Mouse (Mus musculus) kidney, adult 2 months (tissue): Measurements from ENCODE around the gene Mylk.

Experiments
- CTCF ChIP-seq: fragments of 200-500 bp; conservative IDR thresholded peaks from 2 replicates; pipeline ENCODE4 v1.5.1; 2011; ENCODE audit warnings: low read depth, mild to moderate bottlenecking, control low read depth, low read length, moderate library complexity, mixed read lengths; ENCODE audit not compliant: insufficient read depth, insufficient read length
- POLR2A ChIP-seq: fragments of 200-500 bp; IDR thresholded peaks from one replicate; pipeline ENCODE4 v1.6.1; 2011; ENCODE audit warnings: low read depth, low read length, control low read depth

DNA sequence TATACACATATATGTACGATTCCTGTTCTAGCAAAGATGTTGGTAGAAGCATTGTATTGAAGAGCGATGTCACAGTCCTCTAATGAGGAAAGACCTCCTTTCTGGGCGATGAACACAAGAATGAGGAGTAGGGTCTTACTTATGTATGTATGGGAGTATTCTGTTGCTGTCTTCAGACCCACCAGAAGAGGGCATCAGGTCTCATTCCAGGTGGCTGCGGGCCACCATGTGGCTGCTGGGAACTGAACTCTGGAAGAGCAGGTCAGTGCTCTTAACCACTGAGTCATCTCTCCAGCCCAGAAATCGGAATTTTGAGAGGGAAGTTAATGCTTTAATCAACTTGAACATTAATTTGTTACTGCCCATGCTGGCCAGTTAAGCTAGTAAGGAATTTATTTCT, 279.3 kb downstream of the Mylk start:
- TF ChIP-seq CTCF (peak; percentile 32; the same call in 1 of the 2 replicates), POLR2A (no peak)
